Mouse (Mus musculus): Measurements from ENCODE around the gene Arhgef25. TPM values are rescaled to one million over a fixed set of nuclear protein-coding genes. Genes with fewer than 3 reads are reported as not detected.

The Arhgef25 gene
- polyA plus RNA-seq, 1 experiment from 2014 or later, result 19.6 TPM

DNA sequence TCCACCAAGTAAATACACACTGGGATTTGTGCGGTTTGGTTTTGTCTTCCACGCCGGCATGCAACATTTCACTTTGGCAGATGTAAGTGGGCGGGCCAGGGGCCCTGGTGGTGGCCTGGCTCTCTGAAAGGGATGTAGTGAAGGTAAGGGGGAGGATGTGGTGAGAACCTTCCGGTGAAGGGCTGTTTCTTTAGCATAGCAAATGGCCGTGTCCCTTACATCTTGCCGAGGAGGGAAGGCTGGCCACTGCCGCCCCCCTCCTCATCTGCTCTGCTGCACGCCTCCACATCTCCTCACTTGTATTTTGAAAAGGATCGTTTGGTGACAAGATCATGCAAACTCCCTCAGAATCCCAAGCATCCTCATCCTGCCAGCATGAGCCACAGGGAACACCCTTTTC lies 35.8 kb upstream of the Arhgef25 start:
- no peak overlapping the region for H3K4me2 ChIP-seq (ENCODE audit: low read length)
- 0 out of 2 replicates have a peak overlapping the region, but pooled peaks have one; percentile 4 for H3K9ac ChIP-seq (ENCODE audit: low read depth, low read length)
- no peak for ATAC-seq
- H3K27ac ChIP-seq (ENCODE audit: low read length), result no peak overlapping the region
- H3K27me3 ChIP-seq (ENCODE audit: control insufficient read depth, insufficient read depth, low read depth, low read length), result no peaks in the 10 kb centered on the region
- no peaks in the 10 kb centered on the region for H3K4me1 ChIP-seq (ENCODE audit: control insufficient read depth, insufficient read depth, low read length)
- 31% methylated on average over 10 of the region's 10 CpGs for WGBS
- H3K4me3 ChIP-seq (ENCODE audit: low read depth, low read length), result no peak overlapping the region
- H3K9me3 ChIP-seq (replicated peaks; ENCODE audit: control insufficient read depth, low read length, poor library complexity, severe bottlenecking), result no peaks in the 10 kb centered on the region
- H3K36me3 ChIP-seq (ENCODE audit: control insufficient read depth, insufficient read depth, low read length), result peaks cover 12% of the 10 kb centered on the region

DNA sequence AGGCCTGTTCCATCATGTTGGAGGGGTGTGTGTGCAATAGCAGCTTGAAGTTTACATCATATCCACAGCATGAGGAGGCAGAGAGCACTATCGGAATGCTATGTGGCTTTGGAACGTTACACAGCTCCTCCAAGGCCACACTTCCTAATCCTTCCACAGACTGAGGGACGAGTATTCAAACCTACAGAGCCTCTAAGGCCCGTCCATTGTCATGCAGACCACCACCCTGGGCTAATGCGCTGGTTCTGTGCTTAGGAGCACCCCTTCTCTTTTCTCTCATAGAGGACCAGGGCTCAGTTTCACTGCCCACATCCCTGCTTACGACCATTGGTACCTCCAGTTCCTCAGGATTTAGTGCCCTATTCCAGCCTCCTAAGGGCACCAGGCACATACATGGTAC lies 35.3 kb upstream of the Arhgef25 start:
- H3K27me3 ChIP-seq (ENCODE audit: control insufficient read depth, insufficient read depth, low read depth, low read length), result no peaks in the 10 kb centered on the region
- WGBS, result 23% methylated on average over 6 of the region's 6 CpGs
- ATAC-seq, result no peak

DNA sequence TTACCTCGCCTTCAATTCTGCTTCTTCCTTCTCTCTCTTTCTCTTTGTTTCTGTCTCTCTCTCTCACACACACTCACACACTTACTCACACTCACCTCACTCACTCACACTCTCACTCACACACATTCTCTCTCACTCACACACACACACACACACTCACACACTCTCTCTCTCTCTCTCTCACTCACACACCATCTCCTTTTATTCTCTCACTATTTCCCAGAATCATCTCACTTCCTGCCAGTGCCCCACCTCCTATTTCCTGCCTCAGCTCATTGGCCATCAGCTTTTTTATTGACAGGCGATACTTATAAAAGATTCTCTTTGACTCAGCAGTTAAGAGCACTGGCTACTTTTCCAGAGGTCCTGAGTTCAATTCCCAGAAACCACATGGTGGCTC lies 28.5 kb upstream of the Arhgef25 start:
- H3K4me2 ChIP-seq (ENCODE audit: low read length), result no peak overlapping the region
- no peaks in the 10 kb centered on the region for H3K4me1 ChIP-seq (ENCODE audit: control insufficient read depth, insufficient read depth, low read length)
- no peak for ATAC-seq
- H3K9me3 ChIP-seq (replicated peaks; ENCODE audit: control insufficient read depth, low read length, poor library complexity, severe bottlenecking), result no peaks in the 10 kb centered on the region
- no peaks in the 10 kb centered on the region for H3K36me3 ChIP-seq (ENCODE audit: control insufficient read depth, insufficient read depth, low read length)
- H3K27ac ChIP-seq (ENCODE audit: low read length), result no peak overlapping the region
- 93% methylated on average over 2 of the region's 2 CpGs for WGBS
- no peak overlapping the region for H3K4me3 ChIP-seq (ENCODE audit: low read depth, low read length)
- no peaks in the 10 kb centered on the region for H3K27me3 ChIP-seq (ENCODE audit: control insufficient read depth, insufficient read depth, low read depth, low read length)
- no peak overlapping the region for H3K9ac ChIP-seq (ENCODE audit: low read depth, low read length)

More for the DNA sequence above, 35.3 kb upstream of the Arhgef25 start:
- Histone ChIP-seq H3K9me3 (replicated peaks; ENCODE audit: control insufficient read depth, low read length, poor library complexity, severe bottlenecking) (no peaks in the 10 kb centered on the region), H3K4me3 (ENCODE audit: low read depth, low read length) (no peak overlapping the region), H3K36me3 (ENCODE audit: control insufficient read depth, insufficient read depth, low read length) (peaks cover 9% of the 10 kb centered on the region), H3K4me2 (ENCODE audit: low read length) (no peak overlapping the region), H3K4me1 (ENCODE audit: control insufficient read depth, insufficient read depth, low read length) (no peaks in the 10 kb centered on the region), H3K27ac (ENCODE audit: low read length) (no peak overlapping the region), H3K9ac (ENCODE audit: low read depth, low read length) (no peak overlapping the region)

DNA sequence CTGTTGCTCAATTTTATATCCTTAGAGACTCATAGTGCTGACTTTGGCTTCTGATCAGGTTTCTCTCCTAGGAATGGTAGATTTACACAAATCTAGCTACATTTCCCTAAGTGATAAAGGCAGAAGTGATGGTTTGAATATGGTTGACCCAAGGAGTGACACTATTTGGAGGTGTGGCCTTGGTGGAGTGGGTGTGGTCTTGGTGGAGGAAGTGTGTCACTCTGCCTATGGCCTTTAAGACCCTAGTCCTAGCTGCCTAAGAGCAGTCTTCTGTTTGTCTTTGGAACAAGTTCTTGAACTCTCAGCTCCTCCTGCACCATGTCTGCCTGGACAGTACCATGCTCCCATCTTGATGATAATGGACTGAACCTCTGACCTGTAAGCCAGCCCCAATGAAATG lies 27.3 kb upstream of the Arhgef25 start:
- ATAC-seq, result no peak
- no peaks in the 10 kb centered on the region for H3K4me1 ChIP-seq (ENCODE audit: control insufficient read depth, insufficient read depth, low read length)

DNA sequence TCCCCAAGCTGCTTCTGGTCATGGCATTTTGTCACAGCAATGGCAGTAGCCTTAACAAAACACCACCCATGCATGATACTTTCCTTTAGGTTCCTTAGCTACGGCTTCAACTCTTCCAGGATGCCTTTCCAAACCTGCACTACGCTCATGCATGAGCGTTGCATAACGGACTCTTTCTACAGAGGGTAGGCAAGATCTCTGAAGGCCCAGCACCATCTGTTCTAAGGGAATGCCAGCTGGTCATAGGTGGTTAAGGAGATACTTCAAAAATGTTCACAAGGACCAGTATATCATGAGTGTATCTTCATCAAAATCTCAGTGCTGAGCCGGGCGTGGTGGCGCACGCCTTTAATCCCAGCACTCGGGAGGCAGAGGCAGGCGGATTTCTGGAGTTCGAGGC lies 26.6 kb upstream of the Arhgef25 start:
- Histone ChIP-seq H3K4me3 (ENCODE audit: low read depth, low read length) (no peak overlapping the region), H3K4me2 (ENCODE audit: low read length) (no peak overlapping the region), H3K36me3 (ENCODE audit: control insufficient read depth, insufficient read depth, low read length) (no peaks in the 10 kb centered on the region), H3K9ac (ENCODE audit: low read depth, low read length) (no peak overlapping the region), H3K27me3 (ENCODE audit: control insufficient read depth, insufficient read depth, low read depth, low read length) (no peaks in the 10 kb centered on the region), H3K27ac (ENCODE audit: low read length) (no peak overlapping the region), H3K9me3 (replicated peaks; ENCODE audit: control insufficient read depth, low read length, poor library complexity, severe bottlenecking) (no peaks in the 10 kb centered on the region), H3K4me1 (ENCODE audit: control insufficient read depth, insufficient read depth, low read length) (no peaks in the 10 kb centered on the region)
- 96% methylated on average over 11 of the region's 11 CpGs for WGBS
- no peak for ATAC-seq

More for the DNA sequence above, 27.3 kb upstream of the Arhgef25 start:
- H3K27me3 ChIP-seq (ENCODE audit: control insufficient read depth, insufficient read depth, low read depth, low read length), result no peaks in the 10 kb centered on the region
- no peak overlapping the region for H3K27ac ChIP-seq (ENCODE audit: low read length)
- no peak overlapping the region for H3K4me2 ChIP-seq (ENCODE audit: low read length)
- H3K36me3 ChIP-seq (ENCODE audit: control insufficient read depth, insufficient read depth, low read length), result no peaks in the 10 kb centered on the region
- H3K9ac ChIP-seq (ENCODE audit: low read depth, low read length), result no peak overlapping the region
- no peaks in the 10 kb centered on the region for H3K9me3 ChIP-seq (replicated peaks; ENCODE audit: control insufficient read depth, low read length, poor library complexity, severe bottlenecking)
- no peak overlapping the region for H3K4me3 ChIP-seq (ENCODE audit: low read depth, low read length)

DNA sequence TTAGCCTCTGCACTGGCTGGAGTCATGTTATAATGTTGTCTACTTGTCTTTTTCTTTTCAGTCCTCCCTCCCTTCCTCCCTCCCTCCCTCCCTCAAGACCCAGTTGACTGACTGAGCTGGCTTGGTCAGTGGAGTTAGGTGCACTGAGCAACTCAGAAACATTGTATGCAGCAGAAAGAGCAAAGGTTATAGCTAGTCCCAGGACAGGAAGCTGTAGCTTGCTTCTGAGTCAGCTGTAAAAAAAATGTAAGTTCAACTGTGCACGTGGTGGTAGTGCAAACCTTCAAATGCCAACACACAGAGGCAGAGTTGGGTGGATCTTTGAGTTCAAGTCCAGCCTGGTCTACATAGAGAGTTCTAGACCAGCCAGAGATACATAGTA lies 24.5 kb upstream of the Arhgef25 start:
- 69% methylated on average over 1 of the region's 1 CpGs for WGBS
- peaks cover 16% of the 10 kb centered on the region for H3K4me1 ChIP-seq (ENCODE audit: control insufficient read depth, insufficient read depth, low read length)
- H3K9me3 ChIP-seq (replicated peaks; ENCODE audit: control insufficient read depth, low read length, poor library complexity, severe bottlenecking), result no peaks in the 10 kb centered on the region
- no peaks in the 10 kb centered on the region for H3K27me3 ChIP-seq (ENCODE audit: control insufficient read depth, insufficient read depth, low read depth, low read length)
- no peak overlapping the region for H3K9ac ChIP-seq (ENCODE audit: low read depth, low read length)
- H3K27ac ChIP-seq (ENCODE audit: low read length), result no peak overlapping the region
- no peak for ATAC-seq
- H3K4me3 ChIP-seq (ENCODE audit: low read depth, low read length), result no peak overlapping the region
- no peaks in the 10 kb centered on the region for H3K36me3 ChIP-seq (ENCODE audit: control insufficient read depth, insufficient read depth, low read length)
- no peak overlapping the region for H3K4me2 ChIP-seq (ENCODE audit: low read length)

DNA sequence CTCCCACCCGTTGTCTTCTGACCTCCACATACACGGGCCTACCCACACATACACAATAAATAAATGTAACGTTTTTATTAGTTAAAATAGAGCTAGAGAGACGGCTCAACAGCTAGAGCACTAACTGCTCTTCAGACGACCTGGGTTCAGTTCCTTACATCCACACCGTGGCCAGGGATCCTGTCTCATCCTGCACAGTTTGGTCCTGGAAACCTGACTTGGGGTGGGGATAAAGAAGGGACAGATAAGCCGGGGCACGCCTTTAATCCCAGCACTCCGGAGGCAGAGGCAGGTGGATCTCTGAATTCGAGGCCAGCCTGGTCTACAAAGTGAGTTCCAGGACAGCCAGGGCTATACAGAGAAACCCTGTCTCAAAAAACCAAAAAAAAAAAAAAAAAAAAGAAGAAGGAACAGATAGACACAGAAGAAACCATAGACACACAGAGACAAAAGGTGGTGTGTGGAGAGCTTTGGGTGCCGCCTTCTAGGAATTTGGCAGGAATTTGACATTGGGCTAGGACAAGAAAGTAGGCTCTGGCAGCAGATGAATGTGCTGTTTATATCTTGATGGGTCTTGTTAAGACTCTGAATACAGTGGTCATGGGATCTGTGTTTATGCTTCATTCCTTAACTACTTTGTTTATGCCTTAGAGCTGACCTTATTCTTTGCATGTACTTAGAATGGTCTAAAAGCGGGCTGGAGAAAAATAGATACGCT lies 24.0 kb upstream of the Arhgef25 start:
- Histone ChIP-seq H3K9me3 (replicated peaks; ENCODE audit: control insufficient read depth, low read length, poor library complexity, severe bottlenecking) (no peaks in the 10 kb centered on the region), H3K4me1 (ENCODE audit: control insufficient read depth, insufficient read depth, low read length) (peaks cover 16% of the 10 kb centered on the region), H3K4me2 (ENCODE audit: low read length) (no peak overlapping the region), H3K27ac (ENCODE audit: low read length) (no peak overlapping the region), H3K9ac (ENCODE audit: low read depth, low read length) (no peak overlapping the region), H3K36me3 (ENCODE audit: control insufficient read depth, insufficient read depth, low read length) (no peaks in the 10 kb centered on the region), H3K27me3 (ENCODE audit: control insufficient read depth, insufficient read depth, low read depth, low read length) (no peaks in the 10 kb centered on the region), H3K4me3 (ENCODE audit: low read depth, low read length) (no peak overlapping the region)
- WGBS, result 84% methylated on average over 13 of the region's 13 CpGs
- ATAC-seq, result no peak

DNA sequence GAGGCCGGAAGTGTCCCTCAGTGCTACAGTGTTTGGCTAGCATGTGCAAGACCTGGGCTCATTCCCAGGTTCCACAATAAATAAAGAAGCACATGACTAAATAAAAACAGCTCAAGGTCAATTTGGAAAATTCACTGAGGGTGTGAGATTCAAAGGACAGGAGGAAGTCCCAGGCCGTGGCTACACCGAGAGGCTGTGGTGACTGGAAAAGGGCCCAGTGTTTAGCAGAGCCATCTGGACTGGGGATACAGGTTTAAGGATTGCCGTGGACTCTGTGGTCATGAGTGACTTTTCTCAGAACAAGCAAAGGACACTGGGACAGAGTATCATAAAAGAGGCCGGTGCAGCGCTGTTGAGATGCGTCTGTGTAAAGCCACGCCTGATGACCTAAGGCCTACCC lies 23.4 kb upstream of the Arhgef25 start:
- Histone ChIP-seq H3K9me3 (replicated peaks; ENCODE audit: control insufficient read depth, low read length, poor library complexity, severe bottlenecking) (no peaks in the 10 kb centered on the region), H3K4me1 (ENCODE audit: control insufficient read depth, insufficient read depth, low read length) (peaks cover 16% of the 10 kb centered on the region), H3K27ac (ENCODE audit: low read length) (no peak overlapping the region), H3K36me3 (ENCODE audit: control insufficient read depth, insufficient read depth, low read length) (0 out of 2 replicates have a peak, but pooled peaks cover 4% of the 10 kb centered on the region), H3K4me3 (ENCODE audit: low read depth, low read length) (no peak overlapping the region), H3K4me2 (ENCODE audit: low read length) (no peak overlapping the region), H3K9ac (ENCODE audit: low read depth, low read length) (no peak overlapping the region), H3K27me3 (ENCODE audit: control insufficient read depth, insufficient read depth, low read depth, low read length) (no peaks in the 10 kb centered on the region)
- 94% methylated on average over 8 of the region's 8 CpGs for WGBS
- no peak for ATAC-seq

DNA sequence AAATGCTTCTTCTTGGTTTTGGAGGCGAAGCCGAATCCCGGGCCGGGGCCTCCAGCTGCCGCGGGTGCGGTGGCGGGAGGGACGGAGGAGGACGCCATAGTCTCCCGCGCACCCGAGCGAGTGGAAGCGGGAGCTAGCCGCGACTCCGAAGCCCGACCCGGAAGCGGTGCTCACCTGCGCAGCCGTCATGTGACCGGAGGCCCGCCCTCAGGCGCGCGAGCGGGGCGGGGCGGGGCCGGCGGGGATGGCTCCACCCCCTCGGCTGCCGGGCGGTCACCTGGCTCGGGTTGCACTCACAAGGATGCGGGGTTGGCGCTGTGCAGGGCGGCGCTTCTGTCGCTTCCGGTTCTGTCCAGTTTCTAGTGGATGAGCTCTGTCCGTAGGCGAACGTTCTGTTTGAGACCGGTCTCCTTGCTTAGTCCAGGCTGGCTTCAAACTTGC lies 21.6 kb upstream of the Arhgef25 start, which contains the start of gene Pip4k2c:
Pip4k2c (minus strand) TSS at position 172 of the 441 bp plus-strand sequence.
- H3K36me3 ChIP-seq (ENCODE audit: control insufficient read depth, insufficient read depth, low read length), result peaks cover 11% of the 10 kb centered on the region; the same call in 1 of the 2 replicates
- peak within 1 kb of the TSS; percentile 59 for H3K27ac ChIP-seq (ENCODE audit: low read length)
- WGBS, result under 1% methylated on average over 43 of the region's 47 CpGs
- peaks cover 16% of the 10 kb centered on the region for H3K4me1 ChIP-seq (ENCODE audit: control insufficient read depth, insufficient read depth, low read length)
- peak within 1 kb of the TSS; percentile 89 for H3K9ac ChIP-seq (ENCODE audit: low read depth, low read length)
- no peaks in the 10 kb centered on the region for H3K27me3 ChIP-seq (ENCODE audit: control insufficient read depth, insufficient read depth, low read depth, low read length)
- H3K4me3 ChIP-seq (ENCODE audit: low read depth, low read length), result peak within 1 kb of the TSS; percentile 92
- peak within 1 kb of the TSS; percentile 95 for H3K4me2 ChIP-seq (ENCODE audit: low read length)
- ATAC-seq, result peak; percentile 96
- no peaks in the 10 kb centered on the region for H3K9me3 ChIP-seq (replicated peaks; ENCODE audit: control insufficient read depth, low read length, poor library complexity, severe bottlenecking)
